Comparison of ENCODE assay signal across 20 mouse cellular contexts in the genomic region with DNA sequence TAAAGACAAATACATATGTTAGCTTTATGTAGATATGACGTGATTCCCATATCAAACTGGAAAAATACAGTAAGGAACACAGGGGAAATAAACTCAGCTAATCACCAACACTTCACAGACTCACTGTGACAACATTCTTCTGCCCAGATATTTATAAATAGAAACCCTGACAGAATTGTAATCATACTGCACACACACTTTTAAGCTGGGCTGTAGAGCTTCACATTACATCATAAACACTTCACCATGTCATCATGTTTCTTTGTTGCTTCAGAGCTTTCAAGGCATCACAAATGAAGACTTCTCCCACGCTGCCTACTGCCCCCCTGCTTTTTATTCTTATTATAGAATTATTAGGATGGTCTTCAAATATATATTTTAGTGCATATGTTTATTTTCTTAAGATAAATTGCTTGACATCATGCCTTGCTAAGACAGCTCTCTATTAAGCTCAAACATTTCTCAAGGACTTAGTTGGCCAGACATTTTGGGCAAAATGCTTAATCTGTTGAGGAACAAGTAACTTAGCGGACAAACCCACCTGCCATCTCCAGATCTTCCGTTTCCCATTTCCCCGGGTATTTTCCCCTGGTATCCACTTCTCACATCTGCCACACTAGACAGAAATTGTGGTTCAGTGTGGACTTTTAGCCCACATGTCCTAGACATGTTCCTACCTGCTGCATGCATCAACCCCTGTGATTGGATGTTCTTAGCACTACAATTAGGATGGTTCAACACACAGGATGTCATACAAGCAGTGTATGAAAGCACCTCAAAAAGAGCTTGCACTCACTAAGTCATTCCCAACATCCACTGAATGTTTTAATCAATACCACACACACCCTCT. TPM values are rescaled to one million over a fixed set of nuclear protein-coding genes. Genes with fewer than 3 reads are reported as not detected.
DNase-seq lines count a peak whose midpoint lies in the region; ATAC-seq and TF ChIP-seq lines count a peak whose summit lies in the region.
"Had no signal": no experiment of that assay in that cellular context is flagged by ENCODE, and none has a peak within 500 bp of the region (broad histone marks: within the 10 kb centered on the region; RNA-seq: fewer than 3 reads in every experiment).

No protein-coding gene starts in this region.

- TF ChIP-seq EP300 in liver, postnatal 0 days (IDR thresholded peaks at IDR 0.05; ENCODE audit: low read depth) = no peak

- peak overlapping the region; percentile 62 for H3K9ac ChIP-seq in heart, embryonic 13.5 days
- no peak overlapping the region for H3K9ac ChIP-seq in lung, embryonic 15.5 days
- no peak overlapping the region for H3K9ac ChIP-seq in stomach, embryonic 16.5 days (ENCODE audit: low read length)
- no peak overlapping the region for H3K9ac ChIP-seq in liver, postnatal 0 days (replicated peaks)
- H3K9ac ChIP-seq: hindbrain, embryonic 12.5 days; limb, embryonic 12.5 days; liver, embryonic 14.5 days; midbrain, embryonic 12.5 days; neural tube, embryonic 12.5 days had no signal

- H3K9me3 ChIP-seq in heart, embryonic 13.5 days = no peaks in the 10 kb centered on the region
- no peaks in the 10 kb centered on the region for H3K9me3 ChIP-seq in lung, embryonic 15.5 days
- H3K9me3 ChIP-seq in stomach, embryonic 16.5 days (replicated peaks; ENCODE audit: control insufficient read depth, low read length) = no peaks in the 10 kb centered on the region
- no peaks in the 10 kb centered on the region for H3K9me3 ChIP-seq in liver, postnatal 0 days (ENCODE audit: low read length)
- H3K9me3 ChIP-seq: hindbrain, embryonic 12.5 days; limb, embryonic 12.5 days; midbrain, embryonic 12.5 days; neural tube, embryonic 12.5 days had no signal

- no peak overlapping the region for H3K4me3 ChIP-seq in heart, embryonic 13.5 days
- H3K4me3 ChIP-seq in lung, embryonic 15.5 days = no peak overlapping the region
- no peak overlapping the region for H3K4me3 ChIP-seq in lung, adult 2 months (replicated peaks; ENCODE audit: extremely low read depth, low read depth, low read length)
- H3K4me3 ChIP-seq in embryonic fibroblast, embryonic 13.5 days (ENCODE audit: insufficient read depth, low read length) = no peak overlapping the region
- H3K4me3 ChIP-seq in stomach, embryonic 16.5 days (replicated peaks; ENCODE audit: low read length) = no peak overlapping the region
- H3K4me3 ChIP-seq in liver, postnatal 0 days (ENCODE audit: low read depth, low read length) = no peak overlapping the region
- H3K4me3 ChIP-seq: hindbrain, embryonic 12.5 days; limb, embryonic 12.5 days; midbrain, embryonic 12.5 days; neural tube, embryonic 12.5 days had no signal

- ATAC-seq in heart, embryonic 13.5 days (ENCODE audit: extremely low read depth, insufficient number of reproducible peaks, low FRiP score, low TSS enrichment) = peak; percentile 42; the same call in 1 of the 2 replicates
- ATAC-seq in lung, embryonic 15.5 days (ENCODE audit: borderline replicate concordance, extremely low read depth, low FRiP score, low TSS enrichment) = peak; percentile 57; the same call in 1 of the 2 replicates
- no peak for ATAC-seq in stomach, embryonic 16.5 days (ENCODE audit: insufficient read depth, low FRiP score)
- no peak for ATAC-seq in liver, postnatal 0 days
- ATAC-seq: forebrain, embryonic 14.5 days had no signal

- no peak for DNase-seq in heart, adult 8-10 months (ENCODE audit: low spot score)
- no peak for DNase-seq in lung, adult 2 months
- DNase-seq in liver, postnatal 0 days = no peak
- DNase-seq: adrenal gland, adult 2 months; cerebellum, adult 8-10 months; gastrocnemius, postnatal 36 days; kidney, postnatal 4 days; thymus, adult 18-20 months; thymus, postnatal 4 days had no signal

- H3K4me2 ChIP-seq in heart, embryonic 13.5 days = no peak overlapping the region
- no peak overlapping the region for H3K4me2 ChIP-seq in lung, embryonic 15.5 days
- no peak overlapping the region for H3K4me2 ChIP-seq in stomach, embryonic 16.5 days (ENCODE audit: low read depth, low read length)
- no peak overlapping the region for H3K4me2 ChIP-seq in liver, postnatal 0 days (ENCODE audit: low read depth, low read length)
- H3K4me2 ChIP-seq: hindbrain, embryonic 12.5 days; limb, embryonic 12.5 days; midbrain, embryonic 12.5 days; neural tube, embryonic 12.5 days had no signal

- 41% methylated on average over 5 of the region's 5 CpGs for WGBS in heart, embryonic 13.5 days
- 48% methylated on average over 5 of the region's 5 CpGs for WGBS in lung, embryonic 15.5 days
- WGBS in lung, adult 2 months = 63% methylated on average over 5 of the region's 5 CpGs
- WGBS in stomach, embryonic 16.5 days = 72% methylated on average over 5 of the region's 5 CpGs
- WGBS in liver, postnatal 0 days (ENCODE audit: insufficient replicate concordance) = 79% methylated on average over 5 of the region's 5 CpGs

- peak overlapping the region; percentile 98 for H3K27ac ChIP-seq in heart, embryonic 13.5 days (replicated peaks)
- H3K27ac ChIP-seq in lung, embryonic 15.5 days = peak overlapping the region; percentile 66
- peak overlapping the region; percentile 54 for H3K27ac ChIP-seq in embryonic fibroblast, embryonic 13.5 days (ENCODE audit: insufficient read depth, low read length)
- H3K27ac ChIP-seq in stomach, embryonic 16.5 days (ENCODE audit: low read length) = peak overlapping the region; percentile 56
- no peak overlapping the region for H3K27ac ChIP-seq in liver, postnatal 0 days (ENCODE audit: low read depth)
- H3K27ac ChIP-seq: hindbrain, embryonic 12.5 days; limb, embryonic 12.5 days; liver, embryonic 14.5 days; midbrain, embryonic 12.5 days; neural tube, embryonic 12.5 days had no signal

- H3K36me3 ChIP-seq in heart, embryonic 13.5 days = peaks cover 60% of the 10 kb centered on the region
- H3K36me3 ChIP-seq in lung, embryonic 15.5 days = peaks cover 7% of the 10 kb centered on the region; the same call in 1 of the 2 replicates
- H3K36me3 ChIP-seq in stomach, embryonic 16.5 days (ENCODE audit: control insufficient read depth, insufficient read depth, low read length) = 0 out of 2 replicates have a peak, but pooled peaks cover 5% of the 10 kb centered on the region
- peaks cover 5% of the 10 kb centered on the region; the same call in 1 of the 2 replicates for H3K36me3 ChIP-seq in liver, postnatal 0 days (replicated peaks; ENCODE audit: insufficient read depth, low read length)

- peaks cover 93% of the 10 kb centered on the region for H3K4me1 ChIP-seq in heart, embryonic 13.5 days
- H3K4me1 ChIP-seq in lung, embryonic 15.5 days = peaks cover 62% of the 10 kb centered on the region
- H3K4me1 ChIP-seq in lung, adult 2 months (ENCODE audit: control insufficient read depth, insufficient read depth, low read length) = peaks cover 4% of the 10 kb centered on the region; the same call in 1 of the 2 replicates
- H3K4me1 ChIP-seq in embryonic fibroblast, embryonic 13.5 days (ENCODE audit: control insufficient read depth, insufficient read depth, low read length) = peaks cover 32% of the 10 kb centered on the region
- H3K4me1 ChIP-seq in stomach, embryonic 16.5 days (ENCODE audit: control insufficient read depth, insufficient read depth, low read length) = peaks cover 35% of the 10 kb centered on the region
- peaks cover 22% of the 10 kb centered on the region for H3K4me1 ChIP-seq in liver, postnatal 0 days (ENCODE audit: insufficient read depth)

- no peak for TF ChIP-seq POLR2A in lung, adult 2 months (IDR thresholded peaks at IDR 0.05; ENCODE audit: borderline replicate concordance, extremely low read depth, low read depth, low read length)
- no peak for TF ChIP-seq POLR2A in embryonic fibroblast, embryonic 13.5 days (IDR thresholded peaks at IDR 0.05; ENCODE audit: low read depth, low read length)

- H3K27me3 ChIP-seq in heart, embryonic 13.5 days (replicated peaks) = no peaks in the 10 kb centered on the region
- H3K27me3 ChIP-seq in lung, embryonic 15.5 days = no peaks in the 10 kb centered on the region
- H3K27me3 ChIP-seq in stomach, embryonic 16.5 days (ENCODE audit: control insufficient read depth, insufficient read depth, low read length) = no peaks in the 10 kb centered on the region
- H3K27me3 ChIP-seq in liver, postnatal 0 days (ENCODE audit: insufficient read depth, low read length) = no peaks in the 10 kb centered on the region
- H3K27me3 ChIP-seq: hindbrain, embryonic 12.5 days; limb, embryonic 12.5 days; midbrain, embryonic 12.5 days; neural tube, embryonic 12.5 days had no signal

- no peak for TF ChIP-seq CTCF in lung, adult 2 months (IDR thresholded peaks at IDR 0.05; ENCODE audit: insufficient read depth, low read length)
- no peak for TF ChIP-seq CTCF in embryonic fibroblast, embryonic 13.5 days (IDR thresholded peaks at IDR 0.05; ENCODE audit: borderline replicate concordance, insufficient read depth, low read length)
- TF ChIP-seq CTCF in liver, postnatal 0 days (IDR thresholded peaks at IDR 0.05; ENCODE audit: low read depth) = no peak

RNA-seq across cellular contexts. Expression of gene Ddc, which starts 59.5 kb away (rescaled TPM):
- 64.6 and 78.2 TPM in 2 replicates for polyA plus RNA-seq in heart, embryonic 13.5 days (2015; fragmentation: Nextera tagmentation; extraction: Ambion mirVana)
- total RNA-seq in heart, adult 8-10 months (2022) = 1 to 10 TPM in 2 of 4 experiments, under 1 TPM in 2; 0.66 to 1.2 (median 0.93) TPM
- 15.4 and 16.4 TPM in 2 replicates for polyA plus RNA-seq in lung, embryonic 15.5 days (2015; fragmentation: Nextera tagmentation; extraction: Ambion mirVana)
- 1.5 and 3.6 TPM in 2 replicates for polyA plus RNA-seq in lung, adult 2 months (2012; rRNA removed)
- polyA plus RNA-seq in embryonic fibroblast, embryonic 13.5 days (2011; ENCODE audit: insufficient read length, low read depth, missing spikeins) = 1.6 TPM in 2 replicates
- polyA plus RNA-seq in stomach, embryonic 16.5 days (2015; fragmentation: Nextera tagmentation; extraction: Ambion mirVana) = 48.7 and 49.1 TPM in 2 replicates
- 17.5 and 19.5 TPM in 2 replicates for polyA plus RNA-seq in liver, postnatal 0 days (2015; fragmentation: Nextera tagmentation; extraction: Ambion mirVana)
- total RNA-seq: monocyte, adult 5-6 weeks had no signal

Comparison
In these comparisons a context has a peak if more than half of its experiments do, and no peak if none do; other contexts are left out.
1. ATAC-seq: peak in heart, embryonic 13.5 days (single experiment) and lung, embryonic 15.5 days (single experiment); none in stomach, embryonic 16.5 days (single experiment) and liver, postnatal 0 days (single experiment).